Mouse (Mus musculus): ENCODE results near the gene Prr5l. TPM values are rescaled to one million over a fixed set of nuclear protein-coding genes. Genes with fewer than 3 reads are reported as not detected.

Gene Prr5l
- 5.6 and 6.6 TPM in 2 replicates for polyA plus RNA-seq (2015; fragmentation: Nextera tagmentation; extraction: Ambion mirVana)

GRCm38 (mm10) chr2:101882998-101883397 lies at the start of gene Prr5l:
Gene Prr5l (minus strand): TSS chr2:101883027.
- Histone ChIP-seq H3K9me3 (no peaks in the 10 kb centered on the region), H3K4me2 (no peak within 1 kb of the TSS), H3K36me3 (no peaks in the 10 kb centered on the region), H3K27me3 (no peaks in the 10 kb centered on the region), H3K9ac (no peak within 1 kb of the TSS), H3K4me3 (no peak within 1 kb of the TSS), H3K27ac (replicated peaks) (no peak within 1 kb of the TSS), H3K4me1 (replicated peaks) (peaks cover 23% of the 10 kb centered on the region)
- ATAC-seq (ENCODE audit: low read depth), result no peak
- 10% methylated on average over 3 of the region's 3 CpGs for WGBS

- no peaks in the 10 kb centered on the region for H3K27me3 ChIP-seq
- no peak overlapping the region for H3K4me3 ChIP-seq
- H3K27ac ChIP-seq (replicated peaks), result peak overlapping the region; percentile 70
- no peaks in the 10 kb centered on the region for H3K36me3 ChIP-seq
- peaks cover 3% of the 10 kb centered on the region; the same call in 1 of the 2 replicates for H3K9me3 ChIP-seq
- H3K4me1 ChIP-seq (replicated peaks), result peaks cover 16% of the 10 kb centered on the region
- peak; percentile 82 for ATAC-seq (ENCODE audit: low read depth)
- no peak overlapping the region for H3K9ac ChIP-seq
- no peak overlapping the region for H3K4me2 ChIP-seq
- WGBS, result 56% methylated on average over 14 of the region's 14 CpGs
Observed at GRCm38 (mm10) chr2:101932169-101932936, 49.5 kb upstream of the Prr5l start.

GRCm38 (mm10) chr2:101925591-101926188 lies 42.9 kb upstream of the Prr5l start:
- peaks cover 9% of the 10 kb centered on the region for H3K4me1 ChIP-seq (replicated peaks)
- H3K9ac ChIP-seq, result no peak overlapping the region
- H3K9me3 ChIP-seq, result peaks cover 3% of the 10 kb centered on the region; the same call in 1 of the 2 replicates
- no peaks in the 10 kb centered on the region for H3K36me3 ChIP-seq
- H3K27ac ChIP-seq (replicated peaks), result no peak overlapping the region
- 54% methylated on average over 12 of the region's 12 CpGs for WGBS
- no peak overlapping the region for H3K4me3 ChIP-seq
- H3K4me2 ChIP-seq, result no peak overlapping the region
- no peaks in the 10 kb centered on the region for H3K27me3 ChIP-seq
- no peak for ATAC-seq (ENCODE audit: low read depth)

GRCm38 (mm10) chr2:101925183-101925582 lies 42.4 kb upstream of the Prr5l start:
- H3K4me1 ChIP-seq (replicated peaks), result peaks cover 14% of the 10 kb centered on the region
- WGBS, result 67% methylated on average over 3 of the region's 3 CpGs
- H3K36me3 ChIP-seq, result no peaks in the 10 kb centered on the region
- no peak overlapping the region for H3K27ac ChIP-seq (replicated peaks)
- H3K9ac ChIP-seq, result no peak overlapping the region
- H3K27me3 ChIP-seq, result no peaks in the 10 kb centered on the region
- H3K9me3 ChIP-seq, result peaks cover 3% of the 10 kb centered on the region; the same call in 1 of the 2 replicates
- H3K4me3 ChIP-seq, result no peak overlapping the region
- H3K4me2 ChIP-seq, result no peak overlapping the region
- no peak for ATAC-seq (ENCODE audit: low read depth)

GRCm38 (mm10) chr2:101923181-101923580 lies 40.4 kb upstream of the Prr5l start:
- H3K4me3 ChIP-seq, result no peak overlapping the region
- H3K36me3 ChIP-seq, result no peaks in the 10 kb centered on the region
- H3K27ac ChIP-seq (replicated peaks), result no peak overlapping the region
- H3K4me2 ChIP-seq, result no peak overlapping the region
- H3K27me3 ChIP-seq, result no peaks in the 10 kb centered on the region
- H3K9me3 ChIP-seq, result peaks cover under 1% of the 10 kb centered on the region; the same call in 1 of the 2 replicates
- no peak for ATAC-seq (ENCODE audit: low read depth)
- 91% methylated on average over 4 of the region's 4 CpGs for WGBS
- H3K9ac ChIP-seq, result no peak overlapping the region
- peaks cover 26% of the 10 kb centered on the region for H3K4me1 ChIP-seq (replicated peaks)

DNA sequence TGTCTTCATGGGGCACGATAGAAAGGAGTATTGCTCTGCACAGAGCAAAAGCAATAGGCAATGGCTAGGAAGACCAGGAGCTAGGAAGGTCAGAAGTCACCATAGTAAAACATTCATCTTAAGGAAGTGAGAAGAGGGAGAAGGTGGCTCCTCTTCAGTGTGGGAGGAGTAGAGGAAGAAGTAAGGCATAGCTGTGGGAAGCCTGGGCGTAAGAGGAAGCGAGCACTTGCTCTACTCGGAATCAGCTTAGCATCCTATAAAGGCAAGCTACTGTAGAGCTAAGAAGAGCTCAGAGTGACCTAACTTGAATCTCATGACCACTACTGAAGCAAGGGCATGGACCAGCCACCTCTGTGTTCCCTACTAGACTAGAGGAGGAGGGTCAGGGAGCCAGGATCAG lies 39.5 kb upstream of the Prr5l start:
- 96% methylated on average over 4 of the region's 4 CpGs for WGBS
- H3K27me3 ChIP-seq, result no peaks in the 10 kb centered on the region

GRCm38 (mm10) chr2:101920136-101920554 lies 37.3 kb upstream of the Prr5l start:
- Histone ChIP-seq H3K36me3 (no peaks in the 10 kb centered on the region), H3K4me2 (no peak overlapping the region), H3K4me3 (no peak overlapping the region), H3K9me3 (peaks cover 5% of the 10 kb centered on the region; the same call in 1 of the 2 replicates), H3K27me3 (no peaks in the 10 kb centered on the region), H3K27ac (replicated peaks) (peak overlapping the region; percentile 74), H3K9ac (no peak overlapping the region), H3K4me1 (replicated peaks) (peaks cover 23% of the 10 kb centered on the region)
- 13% methylated on average over 2 of the region's 2 CpGs for WGBS
- ATAC-seq (ENCODE audit: low read depth), result peak; percentile 85

More for the DNA sequence above, 39.5 kb upstream of the Prr5l start:
- Histone ChIP-seq H3K4me3 (no peak overlapping the region), H3K4me2 (no peak overlapping the region), H3K9ac (no peak overlapping the region), H3K36me3 (no peaks in the 10 kb centered on the region), H3K4me1 (replicated peaks) (peaks cover 30% of the 10 kb centered on the region), H3K27ac (replicated peaks) (no peak overlapping the region), H3K9me3 (no peaks in the 10 kb centered on the region)
- no peak for ATAC-seq (ENCODE audit: low read depth)

DNA sequence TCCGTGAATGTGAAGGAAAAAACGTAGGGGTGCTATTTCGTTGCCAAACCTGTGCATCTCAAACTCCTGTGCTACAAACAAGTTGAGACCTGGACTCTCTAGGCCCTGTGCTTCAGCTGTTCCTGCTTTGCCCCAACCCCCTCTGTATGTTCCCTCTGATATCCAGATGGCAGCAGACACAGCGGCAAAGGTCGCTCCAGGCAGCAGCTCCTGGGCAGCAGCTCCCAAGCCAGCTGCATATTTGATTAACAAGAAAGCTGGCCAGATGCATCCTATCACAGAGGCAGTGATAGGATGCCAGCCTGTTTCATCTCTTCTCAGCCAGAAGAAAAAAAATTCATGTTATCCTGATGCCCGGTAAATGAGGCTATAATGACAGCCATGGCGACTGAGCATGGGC lies 35.7 kb upstream of the Prr5l start:
- no peaks in the 10 kb centered on the region for H3K36me3 ChIP-seq
- H3K4me2 ChIP-seq, result no peak overlapping the region
- ATAC-seq (ENCODE audit: low read depth), result no peak
- H3K27me3 ChIP-seq, result no peaks in the 10 kb centered on the region
- WGBS, result 74% methylated on average over 7 of the region's 7 CpGs
- H3K9ac ChIP-seq, result no peak overlapping the region
- peaks cover 5% of the 10 kb centered on the region; the same call in 1 of the 2 replicates for H3K9me3 ChIP-seq
- no peak overlapping the region for H3K4me3 ChIP-seq
- peaks cover 23% of the 10 kb centered on the region for H3K4me1 ChIP-seq (replicated peaks)
- peak overlapping the region; percentile 14; the same call in 1 of the 2 replicates for H3K27ac ChIP-seq (replicated peaks)

GRCm38 (mm10) chr2:101909326-101910080 lies 26.7 kb upstream of the Prr5l start:
- H3K9ac ChIP-seq, result no peak overlapping the region
- peaks cover 24% of the 10 kb centered on the region for H3K4me1 ChIP-seq (replicated peaks)
- 0 out of 2 replicates have a peak, but pooled peaks cover 6% of the 10 kb centered on the region for H3K9me3 ChIP-seq
- no peak overlapping the region for H3K27ac ChIP-seq (replicated peaks)
- ATAC-seq (ENCODE audit: low read depth), result no peak
- peaks cover 8% of the 10 kb centered on the region; the same call in 1 of the 2 replicates for H3K36me3 ChIP-seq
- H3K27me3 ChIP-seq, result no peaks in the 10 kb centered on the region
- H3K4me3 ChIP-seq, result no peak overlapping the region
- WGBS, result 82% methylated on average over 15 of the region's 15 CpGs
- H3K4me2 ChIP-seq, result no peak overlapping the region

DNA sequence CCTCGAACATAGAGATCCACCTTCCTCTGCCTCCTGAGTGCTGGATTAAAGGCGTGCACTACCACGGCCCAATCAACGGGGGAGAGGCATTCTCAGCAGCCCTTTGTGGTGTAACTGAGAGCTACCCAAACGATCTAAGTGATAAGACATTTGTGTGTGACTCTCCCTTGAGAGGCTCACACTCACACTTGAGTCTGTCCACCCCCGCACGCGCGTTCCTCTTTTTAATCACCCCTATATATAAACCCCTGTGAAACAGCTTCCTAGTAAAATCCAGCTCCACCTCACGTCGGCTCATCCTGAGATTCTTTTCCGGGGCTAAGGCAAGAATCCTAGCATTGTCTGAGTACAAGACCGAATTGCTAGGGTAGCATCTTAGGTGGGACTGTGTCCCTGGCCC lies 25.9 kb upstream of the Prr5l start:
- no peak for ATAC-seq (ENCODE audit: low read depth)
- Histone ChIP-seq H3K9me3 (0 out of 2 replicates have a peak, but pooled peaks cover 6% of the 10 kb centered on the region), H3K27me3 (no peaks in the 10 kb centered on the region), H3K9ac (no peak overlapping the region), H3K4me1 (replicated peaks) (peaks cover 24% of the 10 kb centered on the region), H3K4me3 (no peak overlapping the region), H3K36me3 (peaks cover 8% of the 10 kb centered on the region; the same call in 1 of the 2 replicates), H3K4me2 (no peak overlapping the region), H3K27ac (replicated peaks) (0 out of 2 replicates have a peak overlapping the region, but pooled peaks have one; percentile 23)
- 73% methylated on average over 13 of the region's 13 CpGs for WGBS

DNA sequence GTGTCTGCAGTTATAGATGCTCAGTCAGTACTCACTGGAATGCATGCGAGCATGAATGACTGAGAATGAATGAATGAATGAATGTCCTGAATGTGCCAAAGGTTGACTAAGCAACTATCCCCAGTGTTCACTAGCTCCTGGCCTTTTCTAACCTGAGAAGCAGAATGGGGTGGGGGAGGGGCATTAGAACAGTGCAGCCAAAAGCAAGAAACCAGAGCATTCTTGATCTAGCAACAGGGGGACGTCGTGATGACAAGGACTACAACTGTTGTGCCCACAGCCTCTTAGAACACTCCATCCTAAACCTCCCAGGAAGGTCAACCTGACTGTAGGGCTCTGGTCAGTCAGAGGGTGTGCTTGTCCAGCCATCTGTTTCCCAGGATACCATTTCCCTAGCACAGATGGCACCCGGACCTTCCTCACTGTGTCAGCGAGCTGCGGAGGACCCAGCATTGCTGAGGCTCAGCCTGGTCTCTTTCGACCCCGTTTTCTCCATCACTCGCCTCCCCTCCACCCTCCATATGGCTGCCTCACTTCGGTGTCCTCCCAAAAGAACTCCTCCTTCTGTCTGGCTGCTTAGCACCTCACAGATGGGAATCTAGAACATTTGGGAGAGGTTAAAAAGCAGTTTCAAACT lies 24.7 kb upstream of the Prr5l start:
- no peak for ATAC-seq (ENCODE audit: low read depth)

More for the DNA sequence above, 24.7 kb upstream of the Prr5l start:
- H3K36me3 ChIP-seq, result peaks cover 8% of the 10 kb centered on the region; the same call in 1 of the 2 replicates
- WGBS, result 67% methylated on average over 10 of the region's 10 CpGs
- no peak overlapping the region for H3K27ac ChIP-seq (replicated peaks)
- H3K27me3 ChIP-seq, result no peaks in the 10 kb centered on the region
- H3K9ac ChIP-seq, result no peak overlapping the region
- no peak overlapping the region for H3K4me2 ChIP-seq
- 0 out of 2 replicates have a peak, but pooled peaks cover 6% of the 10 kb centered on the region for H3K9me3 ChIP-seq
- peaks cover 24% of the 10 kb centered on the region for H3K4me1 ChIP-seq (replicated peaks)
- no peak overlapping the region for H3K4me3 ChIP-seq
